Mouse (Mus musculus) embryonic facial prominence, embryonic 10.5 days (tissue): ENCODE data around the gene Vmn2r3. TPM values are rescaled to one million over a fixed set of nuclear protein-coding genes. Genes with fewer than 3 reads are reported as not detected.

Source experiments
- polyA plus RNA-seq: library from polyadenylated mRNA; unstranded; fragments of >200 nt; fragmentation: Nextera tagmentation; extraction: Ambion mirVana; gene quantifications from 2 replicates; pipeline ENCODE4 v1.2.1, GENCODE M21; 2016

Gene Vmn2r3
- polyA plus RNA-seq, 1 experiment from 2014 or later: not detected

Other genes with a start within 250 kb of the Vmn2r3 start
- gene Vmn2r1, start 208.2 kb downstream of the Vmn2r3 start, polyA plus RNA-seq: 0.03 and 0.05 TPM in 2 replicates
- gene Vmn2r2, start 147.8 kb downstream of the Vmn2r3 start, polyA plus RNA-seq: 0.09 TPM in 1 of 2 replicates, not detected in the other
- not detected in 2 replicates for gene Vmn2r4, start 125.7 kb upstream of the Vmn2r3 start, polyA plus RNA-seq
- not detected in 2 replicates for gene Vmn2r5, start 220.1 kb upstream of the Vmn2r3 start, polyA plus RNA-seq